Mouse (Mus musculus): ENCODE measurements around the gene Crybb1. TPM values are rescaled to one million over a fixed set of nuclear protein-coding genes. Genes with fewer than 3 reads are reported as not detected.

The Crybb1 gene
- total and polyA plus RNA-seq, 3 experiments = not detected

- H3K4me3 ChIP-seq (ENCODE audit: low read depth, low read length) = peak overlapping the region; percentile 38; the same call in 1 of the 2 replicates
- DNase-seq (ENCODE audit: low spot score) (no peak), ATAC-seq (ENCODE audit: extremely low read depth, insufficient number of reproducible peaks, low FRiP score, poor library complexity, severe bottlenecking) (no peak)
- TF ChIP-seq GATA2 (IDR thresholded peaks at IDR 0.05; ENCODE audit: borderline replicate concordance, low read depth, low read length) = no peak
- no peak for TF ChIP-seq POLR2AphosphoS5 (IDR thresholded peaks at IDR 0.05; ENCODE audit: insufficient replicate concordance, low read depth, low read length)
- no peak for TF ChIP-seq TAL1 (conservative IDR thresholded peaks at IDR 0.05; ENCODE audit: low read depth, low read length)
- no peak for TF ChIP-seq CTCF (IDR thresholded peaks at IDR 0.05; ENCODE audit: low read depth, low read length)
- no peak for TF ChIP-seq GATA1 (IDR thresholded peaks at IDR 0.05; ENCODE audit: borderline replicate concordance, low read length)
- H3K9me3 ChIP-seq (replicated peaks) = peaks cover 16% of the 10 kb centered on the region
- peaks cover 88% of the 10 kb centered on the region for H3K4me1 ChIP-seq (ENCODE audit: insufficient read depth, low read depth, low read length)
- peaks cover 2% of the 10 kb centered on the region for H3K36me3 ChIP-seq (replicated peaks)
- H3K27me3 ChIP-seq (ENCODE audit: insufficient read depth, low read length) = no peaks in the 10 kb centered on the region
Observed at GRCm38 (mm10) chr5:112244890-112245615, 10.6 kb upstream of the Crybb1 start.

GRCm38 (mm10) chr5:112247399-112247798 is 8.2 kb upstream of the Crybb1 start:
- no peaks in the 10 kb centered on the region; the same call in 1 of the 2 replicates for H3K27me3 ChIP-seq (ENCODE audit: insufficient read depth, low read length)

GRCm38 (mm10) chr5:112249106-112249505 is 6.5 kb upstream of the Crybb1 start:
- H3K4me3 ChIP-seq (ENCODE audit: low read depth, low read length) = no peak overlapping the region
- H3K9me3 ChIP-seq (replicated peaks) = peaks cover 4% of the 10 kb centered on the region
- peaks cover 86% of the 10 kb centered on the region for H3K4me1 ChIP-seq (ENCODE audit: insufficient read depth, low read depth, low read length)
- no peak for DNase-seq (ENCODE audit: low spot score)
- ATAC-seq (ENCODE audit: extremely low read depth, insufficient number of reproducible peaks, low FRiP score, poor library complexity, severe bottlenecking) = no peak
- H3K27me3 ChIP-seq (ENCODE audit: insufficient read depth, low read length) = no peaks in the 10 kb centered on the region; the same call in 1 of the 2 replicates
- no peaks in the 10 kb centered on the region for H3K36me3 ChIP-seq (replicated peaks)
- TF ChIP-seq TAL1 (conservative IDR thresholded peaks at IDR 0.05; ENCODE audit: low read depth, low read length) (no peak), GATA1 (IDR thresholded peaks at IDR 0.05; ENCODE audit: borderline replicate concordance, low read length) (no peak), POLR2AphosphoS5 (IDR thresholded peaks at IDR 0.05; ENCODE audit: insufficient replicate concordance, low read depth, low read length) (no peak), GATA2 (IDR thresholded peaks at IDR 0.05; ENCODE audit: borderline replicate concordance, low read depth, low read length) (no peak), CTCF (IDR thresholded peaks at IDR 0.05; ENCODE audit: low read depth, low read length) (no peak)

More at GRCm38 (mm10) chr5:112247399-112247798, 8.2 kb upstream of the Crybb1 start:
- ATAC-seq (ENCODE audit: extremely low read depth, insufficient number of reproducible peaks, low FRiP score, poor library complexity, severe bottlenecking) = no peak
- Histone ChIP-seq H3K36me3 (replicated peaks) (peaks cover 2% of the 10 kb centered on the region), H3K4me3 (ENCODE audit: low read depth, low read length) (no peak overlapping the region), H3K4me1 (ENCODE audit: insufficient read depth, low read depth, low read length) (peaks cover 86% of the 10 kb centered on the region), H3K9me3 (replicated peaks) (peaks cover 13% of the 10 kb centered on the region)
- TF ChIP-seq CTCF (IDR thresholded peaks at IDR 0.05; ENCODE audit: low read depth, low read length) = no peak
- no peak for TF ChIP-seq GATA1 (IDR thresholded peaks at IDR 0.05; ENCODE audit: borderline replicate concordance, low read length)
- TF ChIP-seq TAL1 (conservative IDR thresholded peaks at IDR 0.05; ENCODE audit: low read depth, low read length) = no peak
- no peak for TF ChIP-seq GATA2 (IDR thresholded peaks at IDR 0.05; ENCODE audit: borderline replicate concordance, low read depth, low read length)
- DNase-seq (ENCODE audit: low spot score) = no peak

GRCm38 (mm10) chr5:112252400-112252799 is 3.2 kb upstream of the Crybb1 start, which contains the start of gene Cryba4:
TSS of gene Cryba4 (minus strand) at chr5:112252518.
- H3K4me1 ChIP-seq (ENCODE audit: insufficient read depth, low read depth, low read length) = peaks cover 85% of the 10 kb centered on the region
- peaks cover 10% of the 10 kb centered on the region; the same call in 1 of the 2 replicates for H3K27me3 ChIP-seq (ENCODE audit: insufficient read depth, low read length)
- no peak for ATAC-seq (ENCODE audit: extremely low read depth, insufficient number of reproducible peaks, low FRiP score, poor library complexity, severe bottlenecking)
- DNase-seq (ENCODE audit: low spot score) = no peak
- TF ChIP-seq GATA1 (IDR thresholded peaks at IDR 0.05; ENCODE audit: borderline replicate concordance, low read length) = no peak
- TF ChIP-seq POLR2AphosphoS5 (IDR thresholded peaks at IDR 0.05; ENCODE audit: insufficient replicate concordance, low read depth, low read length) = no peak
- TF ChIP-seq GATA2 (IDR thresholded peaks at IDR 0.05; ENCODE audit: borderline replicate concordance, low read depth, low read length) = no peak
- no peak for TF ChIP-seq CTCF (IDR thresholded peaks at IDR 0.05; ENCODE audit: low read depth, low read length)
- TF ChIP-seq TAL1 (conservative IDR thresholded peaks at IDR 0.05; ENCODE audit: low read depth, low read length) = no peak
- peak within 1 kb of the TSS; percentile 49; the same call in 1 of the 2 replicates for H3K4me3 ChIP-seq (ENCODE audit: low read depth, low read length)
- peaks cover 4% of the 10 kb centered on the region for H3K9me3 ChIP-seq (replicated peaks)
- no peaks in the 10 kb centered on the region for H3K36me3 ChIP-seq (replicated peaks)

GRCm38 (mm10) chr5:112253169-112253568 is 2.4 kb upstream of the Crybb1 start:
- peak; percentile 87 for ATAC-seq (ENCODE audit: extremely low read depth, insufficient number of reproducible peaks, low FRiP score, poor library complexity, severe bottlenecking)
- Histone ChIP-seq H3K9me3 (replicated peaks) (no peaks in the 10 kb centered on the region; the same call in 1 of the 2 replicates), H3K4me3 (ENCODE audit: low read depth, low read length) (peak overlapping the region; percentile 49; the same call in 1 of the 2 replicates), H3K36me3 (replicated peaks) (no peaks in the 10 kb centered on the region), H3K4me1 (ENCODE audit: insufficient read depth, low read depth, low read length) (peaks cover 85% of the 10 kb centered on the region), H3K27me3 (ENCODE audit: insufficient read depth, low read length) (peaks cover 16% of the 10 kb centered on the region; the same call in 1 of the 2 replicates)
- DNase-seq (ENCODE audit: low spot score) = peak; percentile 65
- TF ChIP-seq TAL1 (conservative IDR thresholded peaks at IDR 0.05; ENCODE audit: low read depth, low read length) (peak; percentile 64), GATA2 (IDR thresholded peaks at IDR 0.05; ENCODE audit: borderline replicate concordance, low read depth, low read length) (no peak)

GRCm38 (mm10) chr5:112254282-112254806 is 1.3 kb upstream of the Crybb1 start:
- TF ChIP-seq CTCF (IDR thresholded peaks at IDR 0.05; ENCODE audit: low read depth, low read length) (no peak), GATA1 (IDR thresholded peaks at IDR 0.05; ENCODE audit: borderline replicate concordance, low read length) (no peak), POLR2AphosphoS5 (IDR thresholded peaks at IDR 0.05; ENCODE audit: insufficient replicate concordance, low read depth, low read length) (no peak), GATA2 (IDR thresholded peaks at IDR 0.05; ENCODE audit: borderline replicate concordance, low read depth, low read length) (no peak), TAL1 (conservative IDR thresholded peaks at IDR 0.05; ENCODE audit: low read depth, low read length) (no peak)
- ATAC-seq (ENCODE audit: extremely low read depth, insufficient number of reproducible peaks, low FRiP score, poor library complexity, severe bottlenecking) = no peak
- DNase-seq (ENCODE audit: low spot score) = no peak
- no peaks in the 10 kb centered on the region for H3K9me3 ChIP-seq (replicated peaks)
- peaks cover 87% of the 10 kb centered on the region for H3K4me1 ChIP-seq (ENCODE audit: insufficient read depth, low read depth, low read length)
- H3K4me3 ChIP-seq (ENCODE audit: low read depth, low read length) = no peak overlapping the region; the same call in 1 of the 2 replicates
- H3K36me3 ChIP-seq (replicated peaks) = no peaks in the 10 kb centered on the region
- peaks cover 25% of the 10 kb centered on the region; the same call in 1 of the 2 replicates for H3K27me3 ChIP-seq (ENCODE audit: insufficient read depth, low read length)

Data from G1E (cell line).